Mouse (Mus musculus) mesoderm, embryonic 11.5 days (tissue): ENCODE measurements around the gene Nfrkb.

Source experiments
- DNase-seq: peaks from one replicate; pipeline ENCODE4 v3.0.0-alpha.2; 2012; ENCODE audit warnings: low read depth, low spot score

Nfrkb gene

GRCm38 (mm10) chr9:31428971-31429370 is 43.0 kb downstream of the Nfrkb start:
- DNase-seq: no peak

- DNase-seq: no peak
Observed at GRCm38 (mm10) chr9:31430011-31430410, 44.0 kb downstream of the Nfrkb start.

GRCm38 (mm10) chr9:31431751-31432150 is 45.8 kb downstream of the Nfrkb start:
- no peak for DNase-seq

- no peak for DNase-seq
Observed at GRCm38 (mm10) chr9:31432336-31432975, 46.5 kb downstream of the Nfrkb start.

- DNase-seq: no peak
Observed at GRCm38 (mm10) chr9:31433431-31433830, 47.4 kb downstream of the Nfrkb start.

DNA sequence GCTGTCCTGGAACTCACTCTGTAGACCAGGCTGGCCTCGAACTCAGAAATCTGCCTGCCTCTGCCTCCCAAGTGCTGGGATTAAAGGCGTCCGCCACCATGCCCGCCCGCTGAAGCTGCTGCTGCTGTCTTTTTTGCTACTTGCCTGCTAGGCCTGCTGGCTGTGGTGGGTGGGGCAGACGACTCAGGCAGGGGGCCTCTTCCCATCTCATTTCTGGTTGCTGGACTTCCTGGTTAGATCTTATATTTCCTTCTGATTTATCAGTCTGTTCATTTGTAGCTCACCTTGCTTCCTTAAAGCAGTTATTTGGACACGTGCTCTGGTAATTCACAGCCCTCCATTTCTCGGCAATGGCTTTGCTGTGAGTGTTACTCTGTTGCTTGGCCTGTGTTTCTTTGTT is 49.4 kb downstream of the Nfrkb start:
- no peak for DNase-seq

DNA sequence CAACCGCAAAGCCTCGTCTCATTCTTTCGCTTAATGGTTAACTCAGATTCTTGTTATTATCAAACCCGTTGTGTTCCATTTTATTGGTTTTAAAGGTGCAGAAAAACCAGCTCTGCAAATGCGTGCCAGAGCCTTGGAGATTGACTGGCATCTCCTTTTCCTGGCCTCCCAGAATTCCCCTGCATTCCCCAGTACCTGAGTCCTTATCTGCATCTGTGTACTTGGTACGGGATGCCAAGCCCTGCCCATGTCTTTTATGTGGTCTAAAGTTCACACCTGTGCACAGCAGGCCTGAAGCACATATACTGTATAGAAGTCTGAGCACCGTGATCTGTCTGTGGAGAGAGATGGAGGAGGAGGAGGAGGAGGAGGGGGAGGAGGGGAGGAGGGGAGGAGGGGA is 51.9 kb downstream of the Nfrkb start:
- no peak for DNase-seq

DNA sequence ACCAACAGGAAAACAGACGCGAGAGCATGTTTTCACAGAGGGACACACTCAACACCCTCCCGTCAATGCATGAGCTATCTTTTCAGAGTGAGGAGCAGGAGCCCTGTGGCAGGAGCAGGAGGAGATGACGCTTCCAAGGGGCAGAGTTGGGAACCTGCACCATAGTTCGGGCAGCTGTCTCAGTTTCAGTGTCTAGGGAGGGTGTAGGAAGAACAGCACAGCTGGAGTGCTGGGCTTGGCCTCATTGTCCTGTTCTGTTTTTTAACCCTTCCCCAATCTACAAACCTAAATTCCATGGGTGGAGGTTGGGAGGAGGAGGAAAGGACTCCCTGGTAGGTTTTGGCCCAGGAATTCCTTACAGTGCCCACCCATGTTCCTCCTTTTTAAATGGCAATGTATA is 52.8 kb downstream of the Nfrkb start:
- no peak for DNase-seq

DNA sequence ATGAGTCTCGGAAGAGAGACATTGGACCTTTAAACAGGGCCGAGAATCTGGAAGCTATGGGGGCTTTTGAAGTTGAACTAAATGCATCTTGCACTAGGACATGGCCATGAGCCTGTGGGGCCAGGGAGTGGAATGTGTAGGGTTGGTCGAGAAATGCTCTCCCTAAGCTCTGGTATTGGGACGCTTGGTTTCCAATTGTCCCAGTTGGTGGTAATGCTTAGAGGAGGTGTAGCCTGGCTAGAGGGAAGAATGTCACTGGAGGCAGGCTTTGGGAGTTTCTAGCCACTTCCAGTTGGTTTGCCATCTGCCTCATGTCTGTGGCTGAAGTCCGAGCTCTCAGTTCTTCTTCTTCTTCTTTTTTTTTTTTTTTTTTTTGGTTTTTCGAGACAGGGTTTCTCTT is 53.3 kb downstream of the Nfrkb start:
- no peak for DNase-seq

- no peak for DNase-seq
Observed at GRCm38 (mm10) chr9:31440366-31440765, 54.4 kb downstream of the Nfrkb start.

- no peak for DNase-seq
Observed at GRCm38 (mm10) chr9:31441487-31441886, 55.5 kb downstream of the Nfrkb start.

GRCm38 (mm10) chr9:31444236-31444635 is 58.2 kb downstream of the Nfrkb start:
- no peak for DNase-seq

DNA sequence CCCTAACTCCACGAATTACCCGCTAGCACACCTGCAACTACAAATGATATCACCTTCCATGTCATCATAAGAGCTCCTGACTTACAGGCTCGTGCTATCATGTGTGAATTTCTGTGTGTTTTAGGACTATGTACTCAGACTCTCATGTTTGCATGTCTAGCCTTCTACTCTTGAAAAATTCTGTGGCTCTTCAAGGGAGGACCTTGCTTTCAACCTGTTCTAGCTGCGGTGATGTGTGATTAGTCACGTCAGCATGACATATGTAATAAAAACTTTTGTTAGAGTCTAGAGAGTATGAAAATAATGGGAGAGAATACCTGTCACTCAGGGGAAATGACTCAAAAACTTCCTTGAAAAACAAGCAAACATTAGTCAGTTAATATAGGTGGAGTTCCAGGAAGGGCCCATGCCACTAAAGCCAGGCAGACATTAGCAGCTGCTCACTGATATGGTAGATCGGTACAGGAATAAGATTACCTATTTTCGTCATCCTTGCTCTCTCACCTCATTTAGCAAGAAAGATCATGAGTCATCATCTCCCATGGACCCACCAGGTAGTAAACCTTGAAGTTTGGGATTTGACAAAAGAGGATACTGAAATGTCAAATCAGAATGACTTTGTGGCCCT is 63.3 kb downstream of the Nfrkb start:
- no peak for DNase-seq

GRCm38 (mm10) chr9:31452166-31452565 is 66.2 kb downstream of the Nfrkb start:
- peak; percentile 61 for DNase-seq

GRCm38 (mm10) chr9:31454356-31454755 is 68.4 kb downstream of the Nfrkb start:
- no peak for DNase-seq

DNA sequence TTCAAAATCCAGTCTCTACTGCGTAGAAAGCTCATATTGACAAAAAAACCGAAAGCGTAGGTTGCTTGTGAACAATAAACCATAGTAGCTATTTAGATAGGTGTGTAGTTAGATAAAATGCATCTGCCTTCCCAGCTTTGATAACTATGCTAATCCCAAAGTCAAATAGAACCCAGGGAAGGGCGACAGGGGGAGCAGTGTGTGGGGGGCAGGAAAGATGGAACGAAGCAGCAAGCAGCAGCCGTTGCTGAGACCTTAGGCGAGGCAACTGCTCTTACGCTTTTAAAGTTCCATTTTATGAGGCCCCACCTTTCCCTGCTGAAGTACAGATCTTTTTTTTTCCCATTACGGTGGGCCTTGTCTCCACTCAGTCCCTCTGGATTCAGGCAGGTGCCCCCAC is 77.2 kb downstream of the Nfrkb start:
- DNase-seq: no peak

DNA sequence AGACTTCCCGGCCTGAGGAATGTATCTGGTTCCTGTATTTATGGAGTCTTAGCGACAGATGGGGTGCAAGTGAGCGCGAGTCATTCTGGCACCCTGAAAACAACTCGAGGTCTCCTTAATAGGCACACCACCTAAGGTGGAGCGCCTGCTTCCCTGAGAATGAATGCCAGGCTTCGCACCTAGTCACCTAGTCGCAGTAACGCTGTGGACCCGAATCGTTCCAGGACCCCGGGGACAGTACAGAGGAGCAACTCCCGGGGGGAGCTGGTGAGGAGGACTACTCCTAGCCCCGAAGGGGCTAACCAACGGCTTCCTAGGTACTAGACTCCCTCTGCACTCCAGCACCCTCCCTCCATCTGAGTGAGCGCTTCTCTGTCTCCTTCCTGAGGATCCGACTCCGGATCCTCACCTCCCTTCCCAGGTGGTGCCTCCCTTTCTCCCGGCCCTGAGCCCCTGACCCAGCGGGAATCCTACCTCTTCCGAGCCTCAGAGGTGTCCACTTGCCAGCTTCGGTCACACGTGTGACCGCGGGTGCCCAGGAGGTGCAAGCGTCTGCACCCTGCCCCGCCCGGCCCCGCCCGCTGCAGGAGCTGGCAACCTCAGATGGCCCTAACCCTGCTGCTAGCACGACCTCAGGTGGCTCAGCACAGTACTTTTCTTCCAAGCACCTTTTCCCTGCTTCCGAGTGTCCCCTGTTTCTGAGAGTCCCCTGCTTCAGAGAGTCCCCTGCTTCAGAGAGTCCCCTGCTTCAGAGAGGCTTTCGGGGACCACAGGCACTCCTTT is 77.9 kb downstream of the Nfrkb start, which contains the start of gene Tmem45b:
TSS of gene Tmem45b (minus strand) at position 771 of the 783 bp plus-strand sequence.
- DNase-seq: no peak
